1 mouse cellular context compared by ENCODE assay signal in the genomic region with DNA sequence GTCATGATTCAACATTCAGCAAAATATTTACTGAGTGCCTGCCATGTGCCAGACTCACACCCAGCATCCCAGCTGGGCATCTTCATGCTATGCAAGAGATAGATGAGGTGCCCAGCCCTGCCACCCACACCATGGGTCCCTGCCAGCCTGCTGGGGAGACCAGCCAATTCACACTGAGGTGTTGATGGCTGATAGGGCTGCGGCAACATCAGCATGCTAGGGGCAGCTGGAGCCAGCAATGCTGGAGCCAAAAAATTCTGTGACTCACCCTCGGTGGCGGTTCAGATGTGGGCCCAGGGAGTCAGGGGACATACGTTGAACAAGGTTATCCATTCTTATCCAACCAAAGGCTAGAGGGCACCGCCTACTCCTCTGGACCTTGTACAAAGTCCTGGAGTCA.
TF ChIP-seq lines count a peak whose summit lies in the region.

No protein-coding gene starts in this region.

TF ChIP-seq in MEL, 35 proteins besides CTCF, POLR2A, EP300 and RAD21 (continued from another document):
- TF ChIP-seq TCF12 (IDR thresholded peaks at IDR 0.05; ENCODE audit: low read depth, low read length): peak; percentile 62; the same call in 1 of the 2 replicates
